Mouse (Mus musculus) T-helper 17 cell (primary cell): Measurements from ENCODE around the gene Rras2.

Experiments
- in situ Hi-C, 2 experiments: fragments of 300-600 bp; cut with MboI, MseI; formaldehyde crosslinking; loops; 1 replicate in 1 of 2; 2 replicates in 1 of 2; pipeline ENCODE4 v1.15.1; 2025; ENCODE audit warnings: high pct_unique_total_duplicates in 2 of 2

The Rras2 gene

GRCm38 (mm10) chr7:114115961-114116360, 1.6 kb downstream of the Rras2 start:
- in situ Hi-C loops, result loop anchor here in 1 of 2 experiments (5.0 kb wide), 1 partner anchor 44 kb away; no protein-coding TSS in a partner anchor

- in situ Hi-C loops, result loop anchor here in 1 of 2 experiments (5.0 kb wide), 1 partner anchor 43 kb away; no protein-coding TSS in a partner anchor
Measured at GRCm38 (mm10) chr7:114114976-114115375, 2.6 kb downstream of the Rras2 start.

GRCm38 (mm10) chr7:114114284-114114683, 3.3 kb downstream of the Rras2 start:
- in situ Hi-C loops, result no loop called here

- in situ Hi-C loops, result no loop called here
Measured at GRCm38 (mm10) chr7:114110500-114110899, 7.1 kb downstream of the Rras2 start.

GRCm38 (mm10) chr7:114105886-114106285, 11.7 kb downstream of the Rras2 start:
- in situ Hi-C loops, result no loop called here

GRCm38 (mm10) chr7:114103629-114104347, 13.8 kb downstream of the Rras2 start:
- in situ Hi-C loops, result no loop called here

GRCm38 (mm10) chr7:114103152-114103551, 14.4 kb downstream of the Rras2 start:
- in situ Hi-C loops, result no loop called here

GRCm38 (mm10) chr7:114102609-114103008, 15.0 kb downstream of the Rras2 start:
- in situ Hi-C loops, result no loop called here

GRCm38 (mm10) chr7:114101412-114101811, 16.2 kb downstream of the Rras2 start:
- in situ Hi-C loops, result no loop called here

- in situ Hi-C loops, result loop anchor here in 1 of 2 experiments (25.0 kb wide), 1 partner anchor 394 kb away; no protein-coding TSS in a partner anchor
Measured at GRCm38 (mm10) chr7:114093548-114094174, 23.9 kb downstream of the Rras2 start.

GRCm38 (mm10) chr7:114090892-114091545, 26.6 kb downstream of the Rras2 start:
- in situ Hi-C loops, result loop anchor here in 1 of 2 experiments (25.0 kb wide), 1 partner anchor 396 kb away; no protein-coding TSS in a partner anchor

GRCm38 (mm10) chr7:114090231-114090630, 27.4 kb downstream of the Rras2 start:
- in situ Hi-C loops, result loop anchor here in 1 of 2 experiments (25.0 kb wide), 1 partner anchor 397 kb away; no protein-coding TSS in a partner anchor

- in situ Hi-C loops, result loop anchor here in 1 of 2 experiments (25.0 kb wide), 1 partner anchor 398 kb away; no protein-coding TSS in a partner anchor
Measured at GRCm38 (mm10) chr7:114088918-114089317, 28.7 kb downstream of the Rras2 start.

GRCm38 (mm10) chr7:114087986-114088385, 29.6 kb downstream of the Rras2 start:
- in situ Hi-C loops, result loop anchor here in 1 of 2 experiments (25.0 kb wide), 1 partner anchor 399 kb away; no protein-coding TSS in a partner anchor

- in situ Hi-C loops, result loop anchor here in 1 of 2 experiments (25.0 kb wide), 1 partner anchor 400 kb away; no protein-coding TSS in a partner anchor
Measured at GRCm38 (mm10) chr7:114087341-114087740, 30.2 kb downstream of the Rras2 start.

- in situ Hi-C loops, result loop anchor here in 1 of 2 experiments (25.0 kb wide), 1 partner anchor 401 kb away; no protein-coding TSS in a partner anchor
Measured at GRCm38 (mm10) chr7:114086021-114086710, 31.4 kb downstream of the Rras2 start.

- in situ Hi-C loops, result loop anchor here in 1 of 2 experiments (25.0 kb wide), 1 partner anchor 404 kb away; no protein-coding TSS in a partner anchor
Measured at GRCm38 (mm10) chr7:114083760-114084159, 33.8 kb downstream of the Rras2 start.

- in situ Hi-C loops, result loop anchor here in 1 of 2 experiments (25.0 kb wide), 1 partner anchor 404 kb away; no protein-coding TSS in a partner anchor
Measured at GRCm38 (mm10) chr7:114083088-114083487, 34.5 kb downstream of the Rras2 start.

GRCm38 (mm10) chr7:114081633-114082420, 35.8 kb downstream of the Rras2 start:
- in situ Hi-C loops, result loop anchor here in 1 of 2 experiments (25.0 kb wide), 1 partner anchor 405 kb away; no protein-coding TSS in a partner anchor

- in situ Hi-C loops, result loop anchor here in 1 of 2 experiments (25.0 kb wide), 1 partner anchor 407 kb away; no protein-coding TSS in a partner anchor
Measured at GRCm38 (mm10) chr7:114080250-114080649, 37.3 kb downstream of the Rras2 start.
